Mouse (Mus musculus) kidney, adult 8-10 months (tissue): ENCODE data around the gene Cse1l.

ENCODE experiments used
- DNase-seq, 2 experiments: peaks; one replicate each; pipeline ENCODE4 v3.0.0; 2022

Cse1l gene

DNA sequence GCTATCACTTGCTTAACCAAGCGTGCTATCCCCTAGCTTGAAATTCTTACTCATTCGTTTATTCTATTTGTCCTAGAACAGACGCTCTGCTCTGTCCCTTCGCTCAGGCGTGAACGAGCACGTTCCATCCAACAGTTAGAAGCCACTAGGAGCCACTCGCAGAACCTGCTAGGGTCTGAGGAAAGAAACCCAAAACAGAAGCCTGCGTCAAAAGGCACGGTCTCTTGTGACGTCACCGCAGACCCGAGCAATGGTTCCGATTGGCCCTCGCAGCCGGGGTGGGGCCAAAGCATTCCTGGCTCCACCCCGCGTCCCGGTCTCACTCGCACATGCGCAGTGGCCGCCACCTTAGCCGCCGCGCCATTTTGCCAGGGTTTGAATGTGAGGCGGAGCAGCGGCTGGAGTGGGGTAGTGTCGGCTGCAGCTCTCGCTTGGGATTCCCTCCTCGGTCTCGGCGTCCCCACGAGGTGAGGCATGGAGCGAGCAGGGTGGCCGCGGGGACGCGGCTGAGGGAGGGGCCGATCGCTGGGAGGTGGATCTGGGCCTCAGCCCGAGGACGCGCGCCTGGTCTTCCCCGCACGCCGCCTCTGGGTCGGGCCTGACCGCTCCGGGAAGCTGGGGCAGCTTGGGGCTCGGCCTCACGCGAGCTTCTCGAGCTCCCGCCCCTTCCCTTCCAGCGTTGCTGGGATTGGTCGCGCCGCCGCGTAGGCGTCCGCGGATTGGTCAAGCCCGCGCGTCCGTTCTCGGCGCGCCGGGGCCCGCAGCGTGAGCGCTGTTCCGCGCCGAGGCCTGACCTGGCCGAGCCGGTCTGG, at the start of gene Cse1l:
Cse1l (plus strand) TSS at position 330 of the 812 bp plus-strand sequence.
- peak; percentile 94 to 96 for DNase-seq

DNA sequence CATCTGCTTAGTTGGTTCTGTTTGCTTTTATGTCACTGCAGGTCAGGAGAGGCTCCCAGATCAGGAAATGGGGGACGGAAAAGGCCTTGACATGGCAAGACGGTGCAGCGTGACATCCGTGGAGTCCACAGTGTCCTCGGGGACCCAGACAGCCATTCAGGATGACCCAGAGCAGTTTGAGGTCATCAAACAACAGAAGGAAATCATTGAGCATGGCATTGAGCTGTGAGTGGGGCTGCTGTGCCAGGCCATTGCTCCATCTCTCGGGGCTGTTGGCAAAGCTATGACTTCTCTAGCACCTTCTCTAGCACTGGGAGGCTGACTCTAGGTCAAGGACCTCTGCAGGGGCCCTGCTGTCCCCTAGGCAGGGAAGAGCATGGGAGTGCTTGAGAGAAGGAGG, 49.5 kb upstream of the Cse1l start:
- no peak for DNase-seq

DNA sequence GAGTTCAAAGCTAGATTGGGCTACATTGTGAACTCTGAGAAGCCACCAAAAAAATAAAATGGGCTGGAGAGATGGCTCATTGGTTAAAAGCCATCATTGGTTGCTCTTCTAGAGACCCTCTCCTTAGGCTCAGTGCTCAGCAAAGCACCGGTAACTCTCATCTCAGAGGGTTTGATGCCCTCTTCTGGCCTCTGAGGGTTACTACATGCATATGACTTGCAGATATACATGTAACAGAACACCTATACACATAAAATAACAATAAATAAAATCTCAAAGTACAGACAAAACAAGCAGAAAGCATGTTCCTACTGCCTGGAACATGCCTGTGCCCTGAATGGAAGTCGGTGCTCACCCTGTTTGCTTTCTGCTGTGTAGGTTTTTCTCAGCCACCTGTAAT, 48.7 kb upstream of the Cse1l start:
- DNase-seq = peak in 1 of 2 experiments; percentile 11

DNA sequence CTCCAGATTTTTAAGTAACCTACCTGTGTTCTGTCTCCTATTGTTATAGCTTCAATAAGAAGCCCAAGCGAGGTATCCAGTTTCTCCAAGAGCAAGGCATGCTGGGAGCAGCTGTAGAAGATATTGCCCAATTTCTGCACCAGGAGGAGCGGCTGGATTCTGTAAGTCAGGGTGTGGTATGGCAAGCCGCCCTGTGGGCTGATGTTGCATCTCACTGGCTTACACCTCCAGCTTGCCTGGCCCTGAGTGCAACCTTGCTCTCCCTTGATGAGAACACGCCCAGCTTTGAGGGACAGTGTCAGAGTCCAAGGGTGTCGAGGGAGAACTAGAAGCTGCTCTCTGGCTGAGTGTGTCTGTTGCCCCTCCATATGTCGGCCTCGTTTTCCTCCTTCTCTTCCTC, 46.6 kb upstream of the Cse1l start:
- DNase-seq = no peak

DNA sequence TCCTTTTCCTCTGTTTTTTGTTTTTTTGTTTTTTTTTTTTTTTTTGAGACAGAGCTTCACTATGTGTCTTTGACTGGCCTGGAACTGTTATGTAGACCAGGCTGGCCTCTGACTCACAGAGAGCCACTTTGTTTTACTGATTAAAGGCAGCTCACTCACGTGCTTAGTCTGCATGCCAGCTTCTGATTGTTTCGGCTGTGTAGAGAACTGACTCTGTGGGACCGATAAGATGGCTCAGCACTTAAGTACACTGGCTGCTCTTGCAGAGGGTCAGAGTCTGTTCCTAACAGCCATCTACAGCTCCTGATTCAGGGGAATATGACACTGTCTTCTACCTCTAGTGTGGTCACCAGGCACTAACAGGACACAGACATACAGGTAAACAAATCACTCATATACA, 43.3 kb upstream of the Cse1l start:
- DNase-seq = no peak

DNA sequence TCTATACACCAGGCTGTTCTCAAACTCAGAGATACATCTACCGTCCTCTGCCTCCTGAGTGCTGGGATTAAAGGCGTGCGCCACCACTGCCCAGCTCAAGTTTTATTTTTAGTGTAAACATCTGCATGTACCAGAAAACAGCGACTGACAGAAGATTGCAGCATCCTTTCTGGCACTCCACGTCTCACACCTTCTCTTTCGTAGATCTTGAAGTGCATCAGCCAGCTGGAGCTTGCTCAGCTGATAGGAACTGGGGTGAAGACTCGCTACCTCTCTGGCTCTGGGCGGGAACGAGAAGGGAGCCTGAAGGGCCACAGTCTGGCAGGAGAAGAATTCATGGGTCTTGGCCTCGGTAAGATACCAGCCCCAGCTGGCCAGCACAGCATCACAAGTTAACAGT, 40.4 kb upstream of the Cse1l start:
- DNase-seq = no peak

DNA sequence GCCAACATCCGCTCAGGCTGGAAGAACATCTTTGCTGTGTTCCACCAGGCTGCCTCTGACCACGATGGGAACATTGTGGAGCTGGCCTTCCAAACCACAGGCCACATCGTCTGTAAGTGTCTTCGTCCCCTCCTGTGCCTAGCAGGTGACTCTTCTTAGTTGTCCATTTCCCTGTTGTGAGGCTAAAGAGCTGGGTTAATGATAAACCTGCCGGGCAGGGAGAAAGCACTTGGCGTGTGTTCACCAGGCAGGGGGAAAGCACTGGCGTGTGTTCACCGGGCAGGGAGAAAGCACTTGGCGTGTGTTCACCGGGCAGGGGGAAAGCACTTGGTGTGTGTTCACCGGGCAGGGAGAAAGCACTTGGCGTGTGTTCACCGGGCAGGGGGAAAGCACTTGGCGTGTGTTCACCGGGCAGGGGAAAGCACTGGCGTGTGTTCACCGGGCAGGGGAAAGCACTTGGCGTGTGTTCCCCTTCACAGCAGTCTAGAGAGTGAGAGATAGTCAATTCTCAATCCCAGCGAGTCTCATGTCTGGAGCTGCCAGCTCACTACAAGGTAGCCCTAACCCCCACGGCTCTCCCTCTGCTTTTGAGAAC, 35.5 kb upstream of the Cse1l start:
- peak; percentile 50 to 61 for DNase-seq

DNA sequence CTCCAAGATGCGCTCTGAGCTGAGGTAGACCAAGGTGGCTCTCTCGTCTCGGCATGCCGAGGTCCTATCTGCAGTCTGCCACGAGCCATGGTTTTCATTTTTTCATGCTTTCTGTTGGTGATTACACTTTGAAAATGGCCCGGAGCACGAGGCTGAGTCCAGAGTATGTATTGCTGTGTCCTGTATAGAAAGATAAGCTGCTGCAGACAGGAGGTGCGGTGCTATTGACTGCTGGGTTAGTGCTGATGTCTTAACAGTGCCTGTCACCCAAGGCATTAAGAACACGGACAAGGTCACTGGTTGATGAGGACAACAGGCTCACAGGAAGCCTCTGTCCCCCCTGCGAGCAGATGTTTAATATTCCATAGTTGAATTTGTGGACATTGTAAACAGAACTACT, 34.9 kb upstream of the Cse1l start:
- DNase-seq = no peak

DNA sequence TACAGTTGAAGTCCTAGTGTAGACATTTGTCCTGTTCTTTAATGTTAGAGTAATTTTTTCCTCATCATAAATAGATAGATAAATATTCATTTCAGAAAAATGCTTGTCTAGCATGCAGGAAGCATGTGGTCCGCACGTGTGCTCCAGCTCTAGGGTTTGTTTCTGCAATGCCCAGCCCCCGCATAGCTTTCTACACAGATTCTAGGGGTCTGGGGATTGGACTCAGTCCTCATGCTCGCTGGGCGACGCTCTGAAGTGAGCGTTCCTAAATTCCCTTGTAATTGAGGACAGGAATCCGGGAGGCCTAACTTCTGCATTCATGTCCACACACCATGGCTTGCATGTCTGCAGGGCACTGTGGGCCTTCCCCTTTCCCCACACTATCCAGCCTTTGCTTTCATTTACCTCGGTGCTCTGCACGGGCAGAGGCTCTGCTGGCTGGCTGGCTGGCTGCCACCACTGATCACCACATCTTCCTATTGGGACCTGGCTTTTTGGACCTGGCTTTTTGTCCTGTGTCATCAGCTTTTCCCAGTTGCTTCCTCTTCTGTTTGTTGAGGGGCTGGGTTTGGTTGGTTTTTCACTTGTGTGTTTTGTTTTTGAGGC, 31.1 kb upstream of the Cse1l start:
- DNase-seq = no peak

DNA sequence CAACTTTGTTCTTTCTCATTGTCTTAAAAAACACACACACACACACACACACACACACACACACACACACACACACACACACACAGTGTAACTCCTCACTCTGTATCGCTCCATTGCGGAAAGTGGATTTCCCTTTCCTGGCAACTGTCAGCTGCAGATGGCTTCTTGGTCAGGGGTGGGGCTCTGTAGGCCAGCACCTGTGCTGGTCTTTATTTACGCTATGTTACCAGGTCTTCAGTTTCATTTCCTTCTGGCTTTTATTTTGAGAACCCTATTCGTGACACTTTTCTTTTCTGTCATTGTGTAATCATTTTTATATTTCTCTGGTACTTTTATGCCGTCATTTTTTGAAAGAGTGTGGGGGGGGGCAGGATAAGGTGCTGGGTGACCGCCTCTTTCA, 30.3 kb upstream of the Cse1l start:
- DNase-seq = no peak

DNA sequence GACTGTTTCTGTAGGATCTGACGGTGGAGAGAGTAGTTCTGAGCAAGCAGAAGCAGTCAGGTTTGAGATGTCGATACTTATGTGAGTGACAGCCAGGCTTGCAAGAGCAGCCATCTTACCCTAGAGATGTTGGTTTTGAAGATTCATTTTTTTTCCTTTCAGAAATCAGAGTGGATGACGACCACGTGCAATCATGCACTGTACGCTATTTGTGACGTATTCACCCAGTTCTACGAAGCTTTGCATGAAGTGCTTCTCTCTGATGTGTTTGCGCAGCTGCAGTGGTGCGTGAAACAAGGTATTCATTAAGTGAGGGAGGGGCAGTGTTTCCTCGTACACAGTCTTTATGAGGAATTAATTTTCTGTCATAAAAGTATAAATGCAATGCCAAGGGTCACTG, 29.5 kb upstream of the Cse1l start:
- DNase-seq = no peak

DNA sequence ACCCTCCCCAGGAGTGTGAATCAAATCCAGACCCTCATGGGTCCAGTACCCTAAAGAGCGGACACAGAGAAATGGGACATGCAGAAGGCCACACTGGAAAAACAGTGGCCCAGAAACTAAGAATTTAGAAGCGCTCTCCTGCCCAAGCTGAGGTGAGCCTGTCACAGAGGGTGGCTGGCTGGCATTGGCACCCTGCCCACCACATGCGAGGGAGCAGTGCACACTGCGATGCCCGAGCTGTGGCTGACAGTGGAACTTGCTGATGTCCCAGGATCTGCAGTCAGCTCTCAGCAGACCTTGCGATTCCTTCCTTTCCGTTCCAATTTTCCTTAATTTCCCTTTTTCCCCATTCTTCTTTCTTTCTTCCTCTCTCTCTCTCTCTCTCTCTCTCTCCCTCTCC, 20.8 kb upstream of the Cse1l start:
- no peak for DNase-seq

DNA sequence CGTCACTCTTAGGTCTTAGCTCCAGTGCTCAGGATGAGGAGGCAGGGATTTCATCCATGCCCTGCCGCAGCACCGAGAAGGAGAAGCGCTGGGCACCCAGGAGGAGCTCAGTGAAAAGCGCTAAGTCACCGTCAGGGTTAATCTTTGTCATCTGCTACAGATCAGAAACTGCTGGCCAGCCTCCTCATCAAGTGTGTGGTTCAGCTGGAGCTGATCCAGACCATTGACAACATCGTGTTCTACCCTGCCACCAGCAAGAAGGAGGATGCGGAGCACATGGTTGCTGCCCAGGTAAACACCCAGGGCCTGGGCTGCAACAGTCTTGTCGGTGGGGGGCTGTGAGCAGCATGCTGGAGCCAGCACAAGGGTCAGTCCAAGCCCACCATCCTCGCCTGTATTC, 20.2 kb upstream of the Cse1l start:
- DNase-seq = no peak

DNA sequence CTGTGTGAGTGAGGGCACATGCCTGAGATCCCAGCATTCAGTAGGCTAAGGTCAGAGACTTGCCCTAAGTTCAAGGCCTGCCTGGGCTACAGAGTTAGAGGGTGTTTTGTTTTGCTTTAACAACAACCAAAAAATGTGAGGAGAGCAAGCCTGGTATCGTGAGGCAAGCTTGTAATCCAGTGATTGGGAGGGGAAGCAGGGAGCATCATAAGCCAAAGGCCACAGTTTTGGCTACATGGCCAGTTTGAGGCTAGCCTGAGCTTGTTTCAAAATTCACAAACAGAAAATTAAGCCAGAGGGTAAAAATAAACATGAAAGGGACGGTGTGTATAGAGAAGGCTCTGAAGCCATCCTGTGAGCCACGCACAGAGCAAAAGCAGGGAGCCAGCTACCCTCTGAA, 19.6 kb upstream of the Cse1l start:
- DNase-seq = no peak

DNA sequence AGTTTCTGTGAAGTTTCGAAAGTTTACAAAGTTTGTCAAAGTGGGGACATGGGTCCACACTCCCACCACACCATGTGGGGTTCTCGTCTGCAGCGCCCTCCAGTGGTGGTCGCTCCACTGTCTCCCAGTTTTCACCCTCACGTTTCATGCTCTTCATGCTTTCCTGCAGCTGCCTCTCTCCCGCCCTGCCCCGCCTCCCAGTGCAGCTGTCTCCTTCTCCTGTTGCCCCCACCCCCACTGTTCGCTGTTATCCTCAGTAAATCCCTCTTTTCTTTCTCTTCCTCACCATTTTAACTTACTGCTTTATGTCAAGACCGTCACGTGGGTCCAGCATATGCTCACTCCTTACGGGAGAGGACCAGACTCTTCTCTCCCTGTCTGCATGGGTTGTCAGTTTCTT, 18.0 kb upstream of the Cse1l start:
- DNase-seq = no peak

DNA sequence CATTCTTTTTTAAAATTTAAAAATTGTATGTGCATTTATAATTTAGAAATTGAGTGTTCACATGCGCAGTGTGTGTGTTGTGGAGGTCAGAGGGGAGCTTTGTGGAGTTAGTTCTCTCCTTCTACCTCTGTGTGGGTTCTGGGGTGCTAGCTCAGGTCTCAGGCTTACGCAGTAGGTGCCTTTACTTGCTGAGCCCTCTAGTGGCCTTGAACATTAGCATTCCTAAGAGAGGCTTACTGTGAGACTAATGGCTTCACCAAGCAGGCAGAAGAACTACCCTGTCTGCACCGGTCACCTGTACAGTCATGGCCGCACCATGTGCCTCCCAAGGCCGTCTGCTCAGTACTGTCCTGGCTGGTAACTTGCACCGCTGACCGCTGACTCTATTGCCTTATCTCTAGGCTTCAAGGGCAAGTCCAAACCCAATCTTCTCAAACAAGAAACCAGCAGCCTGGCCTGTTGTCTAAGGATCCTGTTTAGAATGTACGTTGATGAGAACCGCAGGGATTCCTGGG, 14.4 kb upstream of the Cse1l start:
- DNase-seq = no peak

DNA sequence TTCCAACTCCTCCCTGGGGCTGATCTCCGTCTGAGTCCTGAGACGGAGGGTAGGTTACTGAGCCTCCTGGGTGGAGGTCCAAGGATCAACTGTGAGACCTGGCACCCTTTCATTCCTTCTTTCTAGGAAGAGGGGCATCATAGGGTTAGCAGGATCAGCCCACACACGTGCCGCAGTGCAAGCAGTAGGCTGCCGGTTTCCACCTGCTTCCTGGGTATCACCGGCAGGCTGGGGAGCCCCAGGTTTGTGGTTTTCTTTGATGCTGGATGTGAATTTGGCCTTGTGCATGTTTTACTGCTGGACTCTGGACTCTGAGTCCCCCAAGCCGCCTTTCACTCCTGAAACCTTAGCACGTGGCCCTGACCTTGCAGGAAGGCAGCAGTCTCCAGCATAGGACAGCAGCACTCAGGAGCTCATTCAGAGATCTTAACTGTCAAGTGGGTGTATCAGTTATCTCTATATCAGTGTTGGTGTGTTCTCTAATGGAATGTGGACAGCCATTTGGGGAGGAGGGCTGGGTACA, 13.6 kb upstream of the Cse1l start:
- no peak for DNase-seq

DNA sequence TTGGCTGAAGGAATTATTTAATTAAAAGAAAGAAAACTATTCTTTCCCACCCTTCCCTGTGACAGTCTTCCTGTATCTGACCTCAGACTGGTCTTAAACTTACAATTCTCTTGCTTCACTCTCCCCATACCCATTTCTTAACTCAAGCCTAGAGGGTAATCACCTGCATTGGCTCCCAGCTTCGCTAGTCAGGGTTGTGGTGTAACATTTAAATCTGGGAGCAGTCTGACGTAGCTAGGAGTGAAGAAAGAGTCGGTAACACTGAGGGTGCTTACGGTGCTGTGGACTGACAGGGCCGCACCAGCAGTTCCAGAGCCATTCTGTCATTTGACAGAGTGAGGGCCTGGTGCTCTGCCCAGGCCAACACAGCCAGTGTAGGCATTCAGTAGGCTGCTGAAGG, 12.8 kb upstream of the Cse1l start:
- DNase-seq = no peak

DNA sequence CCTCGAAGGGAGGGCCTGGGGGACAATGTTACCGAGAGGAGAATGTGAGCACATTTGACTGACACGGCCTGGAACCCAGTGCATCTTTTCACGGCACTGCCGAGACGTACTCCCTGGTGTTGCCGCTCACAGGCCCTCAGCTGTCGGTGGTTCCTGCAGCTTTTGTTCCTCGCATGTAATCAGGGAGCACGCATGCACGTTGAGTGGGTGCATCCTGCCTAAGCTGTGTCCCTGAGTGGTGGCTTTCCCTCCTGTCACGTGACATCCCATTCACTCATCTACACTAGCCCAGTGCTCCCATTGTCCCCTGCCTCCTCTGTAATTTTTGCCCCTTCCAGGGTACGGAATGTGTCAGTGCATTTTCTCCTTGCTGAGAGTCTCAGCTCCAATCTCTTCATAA, 9.5 kb upstream of the Cse1l start:
- DNase-seq = no peak

DNA sequence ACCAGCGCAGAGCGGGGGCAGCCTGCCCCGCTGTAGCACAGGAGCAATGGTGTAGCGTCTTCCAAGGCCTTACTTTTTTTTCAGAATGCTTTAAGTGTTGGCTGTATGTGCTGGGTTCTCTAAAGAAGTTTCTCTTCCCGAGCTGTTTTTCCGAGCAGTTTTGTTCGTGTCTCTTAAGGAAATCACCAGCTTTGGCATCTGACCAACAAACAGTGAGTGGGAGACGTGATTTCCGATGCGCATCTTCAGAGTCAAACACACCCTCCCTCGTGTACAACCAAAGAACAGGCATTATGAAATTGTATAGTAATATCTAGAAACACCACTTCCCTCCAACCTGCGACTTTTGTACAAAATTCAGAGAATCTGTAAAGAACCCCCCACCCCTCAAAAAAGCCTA, 8.9 kb upstream of the Cse1l start:
- no peak for DNase-seq

DNA sequence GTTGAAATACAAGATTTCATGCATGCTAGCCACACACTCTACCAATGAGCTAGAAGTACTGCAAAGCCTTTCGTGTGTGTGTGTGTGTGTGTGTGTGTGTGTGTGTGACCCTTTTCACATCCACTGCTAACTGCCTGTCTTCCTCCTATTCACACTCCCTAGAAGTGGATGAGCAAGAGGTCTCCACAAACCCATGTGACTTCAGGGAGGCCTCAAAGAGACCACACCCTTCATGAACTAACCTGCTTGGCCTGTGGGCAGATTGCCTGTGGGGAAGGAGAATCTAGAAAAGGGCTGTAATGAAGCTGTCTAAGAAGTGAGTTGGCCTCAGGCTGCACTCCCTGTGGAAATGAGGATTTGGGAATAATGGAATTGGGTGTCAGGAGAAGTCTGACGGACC, 6.7 kb upstream of the Cse1l start:
- no peak for DNase-seq

DNA sequence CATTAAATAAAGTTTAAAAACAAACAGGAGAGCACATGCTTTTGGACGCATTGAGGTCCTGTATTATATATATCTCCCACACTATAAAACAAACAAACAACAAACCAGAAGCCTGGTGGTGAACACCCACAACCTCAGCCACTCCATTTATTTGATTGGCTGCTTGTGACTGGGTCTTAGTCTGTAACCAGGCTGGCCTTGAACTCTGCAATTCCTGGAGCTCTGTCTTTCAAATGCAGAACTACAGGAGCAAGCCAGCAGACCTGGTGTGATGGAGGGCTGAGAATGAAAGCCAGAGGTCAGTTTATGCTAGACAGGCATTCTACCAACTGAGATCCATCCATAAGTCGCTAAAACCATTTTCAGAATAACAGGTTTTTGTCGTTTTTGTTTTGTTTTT, 6.1 kb upstream of the Cse1l start:
- no peak for DNase-seq

DNA sequence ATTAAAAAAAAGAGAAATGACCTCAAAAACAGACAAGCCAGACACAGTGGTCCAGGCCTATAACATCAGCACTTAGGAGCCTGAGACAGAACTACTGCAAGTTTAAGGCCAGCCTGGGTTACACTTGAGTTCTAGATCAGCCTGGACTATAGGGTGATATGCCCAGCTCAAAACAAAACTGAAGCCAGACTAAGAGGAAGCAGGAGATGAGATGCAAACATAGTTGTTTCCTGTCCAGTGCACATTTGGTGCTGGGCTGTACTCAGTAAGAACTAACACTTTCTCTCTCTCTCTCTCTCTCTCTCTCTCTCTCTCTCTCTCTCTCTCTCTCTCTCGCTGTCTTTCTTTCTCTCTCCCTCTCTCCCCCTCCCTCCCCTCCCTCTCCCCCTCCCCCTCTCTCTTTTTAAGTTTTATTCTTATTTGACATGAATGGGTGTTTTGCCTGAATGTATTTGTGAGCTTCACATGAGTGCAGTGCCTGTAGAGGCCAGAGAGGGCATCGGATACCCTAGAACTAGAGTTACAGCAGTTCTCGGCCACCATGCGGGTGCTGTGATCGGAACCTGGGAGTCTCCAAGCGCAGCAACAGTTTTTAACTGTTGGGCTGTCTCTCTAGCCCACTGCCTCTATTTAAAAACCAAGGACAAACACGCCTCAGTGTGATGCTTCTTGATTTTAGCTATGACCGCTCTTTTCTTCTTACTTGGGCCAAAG, 4.9 kb upstream of the Cse1l start:
- no peak for DNase-seq
